Mouse (Mus musculus) liver, embryonic 13.5 days (tissue): Measurements from ENCODE around the gene 1700025G04Rik. TPM values are rescaled to one million over a fixed set of nuclear protein-coding genes. Genes with fewer than 3 reads are reported as not detected.

Source experiments
- ATAC-seq: fragments of 200-750 bp; cut with Nextera tagmentation; 2 replicates; pipeline ENCODE4 v1.8.0; 2017; ENCODE audit warnings: low read depth, mild to moderate bottlenecking, moderate number of reproducible peaks, moderate library complexity
- DNase-seq: peaks from one replicate; pipeline ENCODE4 v3.0.0; 2022
- H3K27ac ChIP-seq: fragments of 300-500 bp; sonication (generic); 2 replicates; pipeline ENCODE4 v1.5.1; 2015; ENCODE audit warnings: moderate library complexity, mild to moderate bottlenecking, inconsistent platforms
- H3K27me3 ChIP-seq: fragments of 300-500 bp; sonication (generic); 2 replicates; pipeline ENCODE4 v1.6.1; 2015; ENCODE audit warnings: mild to moderate bottlenecking, inconsistent platforms
- H3K36me3 ChIP-seq: fragments of 300-500 bp; sonication (generic); 2 replicates; pipeline ENCODE4 v1.6.1; 2015; ENCODE audit warnings: mild to moderate bottlenecking, inconsistent platforms
- H3K4me1 ChIP-seq: fragments of 300-500 bp; sonication (generic); replicated peaks from 2 replicates; pipeline ENCODE4 v1.6.1; 2015; ENCODE audit warnings: inconsistent platforms
- H3K4me2 ChIP-seq: fragments of 300-500 bp; sonication (generic); 2 replicates; pipeline ENCODE4 v1.6.1; 2015; ENCODE audit warnings: inconsistent platforms, mild to moderate bottlenecking, moderate library complexity
- H3K4me3 ChIP-seq: fragments of 300-500 bp; sonication (generic); replicated peaks from 2 replicates; pipeline ENCODE4 v1.5.1; 2015; ENCODE audit warnings: mild to moderate bottlenecking, inconsistent platforms
- H3K9ac ChIP-seq: fragments of 300-500 bp; sonication (generic); 2 replicates; pipeline ENCODE4 v1.6.1; 2015; ENCODE audit warnings: mild to moderate bottlenecking, inconsistent platforms
- H3K9me3 ChIP-seq: fragments of 300-500 bp; sonication (generic); replicated peaks from 2 replicates; pipeline ENCODE4 v1.6.1; 2016; ENCODE audit warnings: inconsistent platforms
- WGBS: fragments of 180-500 bp; shearing (Covaris S2); methylation state at CpG from one replicate; pipeline ENCODE4 v1.1.7; 2015; ENCODE audit not compliant: insufficient replicate concordance; 5-methylcytosine and 5-hydroxymethylcytosine counted together
- polyA plus RNA-seq: library from polyadenylated mRNA; unstranded; fragments of >200 nt; fragmentation: Nextera tagmentation; extraction: Ambion mirVana; gene quantifications from 2 replicates; pipeline ENCODE4 v1.2.1, GENCODE M21; 2015

1700025G04Rik gene
- polyA plus RNA-seq, 1 experiment from 2014 or later, result 1.8 TPM

DNA sequence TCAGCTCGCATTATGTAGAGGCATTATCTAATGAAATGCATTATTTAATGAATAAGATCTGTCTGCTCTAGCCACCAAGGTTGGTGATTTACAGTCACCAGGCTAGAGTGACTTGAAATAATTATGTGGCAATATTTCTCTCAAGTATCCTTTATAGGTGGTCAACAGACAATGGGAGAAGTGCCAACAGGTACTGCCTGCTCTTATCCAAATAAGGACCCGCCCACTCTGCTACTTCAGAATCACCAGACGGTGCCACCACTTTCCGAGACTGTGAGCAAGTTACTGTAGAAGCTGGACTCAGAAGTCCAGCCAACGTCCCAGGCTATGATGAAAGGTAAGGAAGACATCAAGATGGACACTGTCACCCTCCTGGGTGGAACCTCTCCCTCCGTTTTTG is 156.3 kb downstream of the 1700025G04Rik start:
- no peak for DNase-seq
- Histone ChIP-seq H3K4me3 (no peak overlapping the region), H3K4me2 (no peak overlapping the region), H3K36me3 (no peaks in the 10 kb centered on the region), H3K4me1 (no peaks in the 10 kb centered on the region), H3K9ac (no peak overlapping the region), H3K9me3 (no peaks in the 10 kb centered on the region), H3K27ac (no peak overlapping the region), H3K27me3 (no peaks in the 10 kb centered on the region)
- WGBS, result 67% methylated on average over 6 of the region's 6 CpGs
- ATAC-seq, result no peak

DNA sequence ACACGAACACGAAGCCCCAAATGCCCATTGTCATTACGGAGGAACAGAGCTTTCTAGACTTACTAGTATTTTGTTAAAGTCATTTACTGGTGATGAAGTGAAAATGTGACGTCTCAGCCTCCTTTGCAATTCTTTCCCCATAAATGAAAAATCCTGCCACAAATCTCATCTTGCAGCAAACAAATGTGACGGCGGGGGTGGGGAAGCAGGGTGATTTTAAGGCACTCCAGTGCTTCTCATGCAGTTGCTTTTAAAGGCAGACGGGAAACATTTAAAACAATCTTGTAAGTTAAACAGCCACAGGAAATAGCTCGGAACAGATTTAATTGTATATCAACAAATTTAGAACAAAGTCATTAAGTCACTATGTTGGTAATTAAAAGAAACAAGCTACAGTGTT is 163.1 kb downstream of the 1700025G04Rik start:
- WGBS, result 59% methylated on average over 8 of the region's 8 CpGs
- H3K9me3 ChIP-seq, result no peaks in the 10 kb centered on the region
- H3K27ac ChIP-seq, result no peak overlapping the region
- H3K4me3 ChIP-seq, result no peak overlapping the region
- no peak for ATAC-seq
- H3K36me3 ChIP-seq, result no peaks in the 10 kb centered on the region
- H3K4me2 ChIP-seq, result no peak overlapping the region
- no peak overlapping the region for H3K9ac ChIP-seq
- peaks cover 4% of the 10 kb centered on the region; the same call in 1 of the 2 replicates for H3K4me1 ChIP-seq
- DNase-seq, result no peak
- no peaks in the 10 kb centered on the region for H3K27me3 ChIP-seq

DNA sequence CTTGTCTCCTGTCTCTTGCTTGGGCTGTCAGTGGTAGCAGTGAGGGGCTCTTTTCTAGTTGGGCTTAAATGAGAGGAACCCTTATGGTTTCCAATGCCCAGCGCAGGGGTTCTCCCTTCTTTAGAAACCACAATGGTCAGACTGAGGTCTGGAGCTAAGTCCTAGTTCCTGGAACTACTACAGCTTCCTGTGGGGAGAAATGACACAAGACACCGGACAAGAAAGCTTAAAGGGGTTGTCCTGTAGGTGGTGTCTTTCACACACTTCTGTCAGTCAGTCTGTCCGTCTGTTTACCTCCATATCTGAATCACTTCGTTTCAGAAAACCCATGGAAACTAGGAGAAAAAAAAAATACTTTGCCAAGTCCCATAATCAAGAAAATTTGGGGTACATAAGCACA is 163.8 kb downstream of the 1700025G04Rik start:
- WGBS, result 14% methylated on average over 4 of the region's 4 CpGs
- H3K4me3 ChIP-seq, result no peak overlapping the region
- no peak for DNase-seq
- ATAC-seq, result no peak
- no peaks in the 10 kb centered on the region for H3K9me3 ChIP-seq
- no peak overlapping the region for H3K4me2 ChIP-seq
- H3K36me3 ChIP-seq, result no peaks in the 10 kb centered on the region
- H3K9ac ChIP-seq, result no peak overlapping the region
- H3K27me3 ChIP-seq, result no peaks in the 10 kb centered on the region
- H3K27ac ChIP-seq, result no peak overlapping the region
- peaks cover 4% of the 10 kb centered on the region; the same call in 1 of the 2 replicates for H3K4me1 ChIP-seq

DNA sequence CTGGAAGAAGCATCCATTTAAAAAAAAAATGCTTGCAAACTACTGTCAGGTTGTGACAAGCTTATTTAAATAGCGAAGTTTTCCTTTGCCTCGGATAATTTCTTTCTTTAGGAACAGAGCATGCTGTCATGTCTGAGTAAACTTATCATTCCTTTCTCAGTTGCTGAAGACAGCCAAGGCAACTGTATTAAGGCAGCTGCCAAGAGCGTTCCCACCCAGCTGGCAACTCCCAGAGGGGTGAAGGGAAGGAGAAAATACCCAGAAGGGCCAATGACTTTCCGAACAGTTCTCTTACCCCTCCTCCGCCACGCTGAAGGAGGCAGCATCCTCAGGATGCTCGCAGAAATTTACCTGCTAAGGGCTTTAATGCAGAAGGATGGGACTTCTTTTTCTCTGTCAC is 164.2 kb downstream of the 1700025G04Rik start:
- Histone ChIP-seq H3K36me3 (no peaks in the 10 kb centered on the region), H3K4me1 (peaks cover 4% of the 10 kb centered on the region; the same call in 1 of the 2 replicates), H3K9me3 (no peaks in the 10 kb centered on the region), H3K27me3 (no peaks in the 10 kb centered on the region), H3K27ac (no peak overlapping the region), H3K9ac (no peak overlapping the region), H3K4me3 (no peak overlapping the region), H3K4me2 (no peak overlapping the region)
- WGBS, result 75% methylated on average over 7 of the region's 7 CpGs
- ATAC-seq, result no peak
- no peak for DNase-seq

DNA sequence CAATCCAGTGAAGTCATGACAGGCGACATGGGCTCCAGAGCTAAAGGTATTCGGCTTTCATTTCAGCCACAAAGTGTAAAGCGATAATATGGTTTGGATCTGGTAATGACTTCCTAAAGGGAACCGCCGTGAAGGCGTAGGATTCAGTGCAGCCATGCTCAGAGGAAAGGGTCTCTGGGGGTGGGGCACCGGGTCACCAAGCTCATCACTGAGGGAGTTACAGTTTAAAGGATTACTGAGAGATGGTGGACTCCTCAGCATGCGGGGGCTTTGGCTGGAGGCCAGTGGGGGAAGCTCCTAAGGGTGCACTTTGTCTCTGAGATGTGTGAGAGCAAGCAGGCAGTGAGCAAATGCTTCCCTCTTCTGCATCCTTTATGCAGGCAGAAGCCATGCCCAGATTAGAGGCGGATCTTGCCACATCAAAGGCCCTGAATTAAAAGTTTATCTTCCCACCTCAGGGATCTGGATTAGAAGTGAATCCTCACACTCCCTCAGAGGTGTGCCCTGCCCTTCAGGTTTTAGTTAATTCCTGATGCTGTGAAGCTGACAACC is 171.0 kb downstream of the 1700025G04Rik start:
- Histone ChIP-seq H3K4me3 (no peak overlapping the region), H3K27me3 (no peaks in the 10 kb centered on the region), H3K9me3 (no peaks in the 10 kb centered on the region), H3K4me1 (no peaks in the 10 kb centered on the region), H3K4me2 (no peak overlapping the region), H3K27ac (no peak overlapping the region), H3K9ac (no peak overlapping the region), H3K36me3 (no peaks in the 10 kb centered on the region)
- DNase-seq (no peak), ATAC-seq (no peak)
- WGBS, result 68% methylated on average over 9 of the region's 9 CpGs

DNA sequence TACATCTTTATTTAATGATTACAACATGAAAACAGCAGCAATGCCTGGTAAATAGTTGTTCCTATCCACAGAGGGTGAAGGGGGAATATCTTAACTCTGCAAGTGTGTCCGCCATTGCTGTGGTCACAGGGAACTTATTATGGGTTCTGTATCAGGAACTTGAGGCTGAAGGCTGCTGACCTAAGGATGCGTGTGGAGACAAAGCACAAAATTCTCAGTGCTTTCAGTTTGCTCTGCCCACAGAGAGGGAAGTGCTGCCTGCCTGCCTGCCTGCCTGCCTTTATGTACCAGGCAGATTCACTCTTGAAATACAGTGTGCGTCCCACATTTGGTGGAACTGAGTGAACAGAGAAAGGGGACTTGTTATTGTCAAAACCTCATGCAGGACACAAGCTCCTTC is 172.2 kb downstream of the 1700025G04Rik start:
- Histone ChIP-seq H3K4me3 (no peak overlapping the region), H3K9ac (no peak overlapping the region), H3K4me1 (no peaks in the 10 kb centered on the region), H3K27ac (no peak overlapping the region), H3K4me2 (no peak overlapping the region), H3K9me3 (no peaks in the 10 kb centered on the region), H3K27me3 (no peaks in the 10 kb centered on the region), H3K36me3 (no peaks in the 10 kb centered on the region)
- no peak for ATAC-seq
- 51% methylated on average over 3 of the region's 3 CpGs for WGBS
- DNase-seq, result no peak

DNA sequence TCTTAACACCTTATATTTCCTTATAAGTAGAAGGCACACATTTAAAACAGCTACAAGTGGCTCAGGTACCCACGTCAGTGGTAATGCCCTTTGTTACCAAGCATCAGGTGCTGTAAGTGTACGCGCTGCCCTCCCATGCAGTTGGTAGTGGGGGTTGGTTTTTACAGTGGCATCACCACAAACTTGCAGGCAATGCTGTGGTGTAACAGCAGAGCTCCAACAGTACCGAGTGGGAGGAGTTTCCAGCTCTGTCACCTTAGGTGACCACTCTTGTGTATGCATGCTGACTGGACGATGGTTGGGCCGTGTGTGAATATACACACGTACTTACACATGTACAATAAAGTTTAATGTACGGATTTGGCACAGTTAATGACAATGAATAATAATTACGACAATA is 175.4 kb downstream of the 1700025G04Rik start:
- no peaks in the 10 kb centered on the region for H3K36me3 ChIP-seq
- no peaks in the 10 kb centered on the region for H3K9me3 ChIP-seq
- H3K27ac ChIP-seq, result no peak overlapping the region
- WGBS, result 75% methylated on average over 9 of the region's 9 CpGs
- H3K4me2 ChIP-seq, result no peak overlapping the region
- no peak overlapping the region for H3K9ac ChIP-seq
- DNase-seq, result no peak
- no peak overlapping the region for H3K4me3 ChIP-seq
- no peak for ATAC-seq
- H3K27me3 ChIP-seq, result no peaks in the 10 kb centered on the region
- H3K4me1 ChIP-seq, result no peaks in the 10 kb centered on the region

DNA sequence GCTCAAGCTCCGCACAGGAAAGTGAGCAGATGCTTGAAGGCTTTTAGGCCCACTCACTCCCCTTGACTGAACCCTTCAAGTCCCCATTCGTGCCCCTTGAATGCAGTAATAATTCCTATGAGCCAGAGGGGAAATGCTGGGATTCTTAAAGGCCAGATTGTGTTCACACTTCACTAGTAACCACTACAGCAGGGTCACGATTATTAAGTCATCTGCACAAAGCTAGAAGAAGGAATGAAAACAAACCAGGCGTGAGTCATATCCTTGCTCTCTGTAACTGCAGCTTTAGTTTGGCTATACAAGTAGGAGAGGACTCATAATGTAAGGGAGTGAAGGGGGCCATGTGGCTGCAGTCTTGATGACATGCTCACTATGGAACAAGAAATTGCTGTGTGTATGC is 182.9 kb downstream of the 1700025G04Rik start:
- H3K27me3 ChIP-seq, result no peaks in the 10 kb centered on the region
- no peak overlapping the region for H3K27ac ChIP-seq
- H3K36me3 ChIP-seq, result no peaks in the 10 kb centered on the region
- H3K4me3 ChIP-seq, result no peak overlapping the region
- no peaks in the 10 kb centered on the region for H3K4me1 ChIP-seq
- no peak overlapping the region for H3K9ac ChIP-seq
- no peaks in the 10 kb centered on the region for H3K9me3 ChIP-seq
- no peak for ATAC-seq
- WGBS, result 54% methylated on average over 4 of the region's 4 CpGs
- H3K4me2 ChIP-seq, result no peak overlapping the region
- DNase-seq, result no peak

DNA sequence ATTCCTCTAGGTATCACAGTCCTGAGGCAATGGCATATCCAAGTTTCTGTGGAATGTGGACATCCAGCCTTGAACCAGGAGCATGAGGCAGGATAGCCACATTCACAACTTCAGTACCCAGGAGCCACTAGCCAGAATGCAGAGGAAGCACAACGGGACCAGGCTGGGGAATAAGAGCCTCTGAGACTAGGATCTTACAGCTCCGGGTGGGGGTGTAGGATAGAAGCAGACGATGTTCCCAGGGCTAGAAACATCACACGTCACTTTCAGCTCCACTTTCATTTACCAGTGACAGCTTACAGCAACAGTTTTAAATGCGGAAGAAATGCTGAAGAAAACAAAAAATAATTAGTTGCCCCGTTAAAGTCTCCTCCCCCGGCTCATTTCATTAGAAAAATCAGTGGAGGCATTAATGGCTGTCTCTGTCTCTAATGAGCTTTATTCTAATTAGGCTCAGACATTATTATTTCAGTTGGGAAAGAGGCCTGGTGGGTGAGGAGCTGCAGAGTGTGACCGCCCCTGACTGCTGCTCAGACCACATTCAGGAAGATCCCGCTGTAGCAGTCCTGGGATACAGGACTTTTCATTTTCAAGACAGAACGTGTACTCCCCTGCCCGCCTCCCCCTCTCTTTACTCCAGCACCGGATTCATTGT is 189.1 kb downstream of the 1700025G04Rik start:
- no peak overlapping the region for H3K9ac ChIP-seq
- no peaks in the 10 kb centered on the region for H3K9me3 ChIP-seq
- no peak overlapping the region for H3K4me2 ChIP-seq
- no peaks in the 10 kb centered on the region for H3K36me3 ChIP-seq
- DNase-seq, result no peak
- WGBS, result 71% methylated on average over 12 of the region's 12 CpGs
- H3K27ac ChIP-seq, result no peak overlapping the region
- no peaks in the 10 kb centered on the region for H3K27me3 ChIP-seq
- H3K4me1 ChIP-seq, result no peaks in the 10 kb centered on the region
- no peak for ATAC-seq
- H3K4me3 ChIP-seq, result no peak overlapping the region

DNA sequence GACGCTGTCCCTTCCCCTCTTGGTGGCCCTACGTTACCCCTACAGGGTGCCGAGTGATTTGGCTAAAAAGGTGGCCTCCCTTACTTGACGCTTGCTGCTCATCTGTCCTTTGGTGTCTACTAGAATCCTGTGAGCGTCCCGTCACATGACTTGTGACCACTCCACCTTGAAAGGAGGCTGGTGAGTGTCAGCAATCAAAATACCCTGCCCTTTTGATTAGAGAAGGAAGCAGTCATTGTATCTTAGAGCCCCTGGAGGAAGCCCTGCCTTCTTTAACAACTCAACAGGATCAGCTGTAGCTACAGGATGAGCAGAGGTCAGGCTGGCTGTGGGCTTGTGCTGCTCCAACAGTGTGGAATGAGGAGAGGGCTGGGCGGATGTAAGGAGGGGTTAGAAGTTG is 190.0 kb downstream of the 1700025G04Rik start:
- Histone ChIP-seq H3K4me2 (no peak overlapping the region), H3K4me1 (no peaks in the 10 kb centered on the region), H3K27me3 (no peaks in the 10 kb centered on the region), H3K9ac (no peak overlapping the region), H3K27ac (no peak overlapping the region), H3K4me3 (no peak overlapping the region), H3K36me3 (no peaks in the 10 kb centered on the region), H3K9me3 (no peaks in the 10 kb centered on the region)
- DNase-seq (no peak), ATAC-seq (no peak)
- 66% methylated on average over 7 of the region's 7 CpGs for WGBS

DNA sequence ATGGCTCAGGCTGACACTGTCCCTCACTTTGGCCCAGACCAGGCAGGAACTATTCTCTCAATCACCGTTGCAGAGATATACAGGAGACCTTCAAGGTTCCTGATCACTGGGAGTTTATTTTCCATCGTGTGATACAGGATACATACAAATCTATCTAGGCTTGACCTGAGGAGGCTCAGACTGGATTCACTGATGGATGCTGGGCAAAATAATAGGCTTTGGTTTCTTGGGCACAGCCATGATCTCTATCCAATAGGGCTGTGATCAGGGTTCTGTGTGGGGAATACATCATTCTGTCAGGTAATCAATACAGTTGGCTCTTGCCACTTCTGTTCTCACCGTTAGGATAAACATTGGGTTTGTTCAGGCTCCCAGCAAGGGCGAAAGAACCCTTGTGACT is 194.5 kb downstream of the 1700025G04Rik start:
- Histone ChIP-seq H3K4me1 (no peaks in the 10 kb centered on the region), H3K36me3 (no peaks in the 10 kb centered on the region), H3K4me2 (no peak overlapping the region), H3K27ac (no peak overlapping the region), H3K9me3 (no peaks in the 10 kb centered on the region), H3K27me3 (no peaks in the 10 kb centered on the region), H3K4me3 (no peak overlapping the region), H3K9ac (no peak overlapping the region)
- DNase-seq, result no peak
- 50% methylated on average over 4 of the region's 4 CpGs for WGBS
- no peak for ATAC-seq

DNA sequence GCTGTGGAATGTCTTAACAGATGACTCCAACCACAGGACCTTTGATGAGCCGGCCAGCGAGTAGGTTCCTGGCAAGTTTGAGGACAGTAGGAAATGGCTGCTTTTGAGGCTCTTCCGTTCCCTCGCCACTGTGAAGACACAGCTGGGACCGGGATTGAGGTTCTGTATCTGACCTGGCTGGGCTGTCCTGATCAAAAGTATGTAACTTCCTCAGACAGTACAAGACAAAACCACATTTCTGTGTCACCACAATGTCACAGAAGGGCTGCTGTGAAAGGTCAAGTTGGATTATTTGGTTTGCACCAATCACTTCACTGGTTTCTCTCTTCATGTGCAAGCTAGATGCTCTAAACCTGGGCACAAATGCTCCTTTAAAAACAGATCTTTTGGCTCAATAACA is 195.9 kb downstream of the 1700025G04Rik start:
- no peak overlapping the region for H3K9ac ChIP-seq
- H3K9me3 ChIP-seq, result no peaks in the 10 kb centered on the region
- no peaks in the 10 kb centered on the region for H3K27me3 ChIP-seq
- H3K4me3 ChIP-seq, result no peak overlapping the region
- no peaks in the 10 kb centered on the region for H3K36me3 ChIP-seq
- H3K4me1 ChIP-seq, result no peaks in the 10 kb centered on the region
- no peak for ATAC-seq
- H3K27ac ChIP-seq, result no peak overlapping the region
- 26% methylated on average over 5 of the region's 5 CpGs for WGBS
- DNase-seq, result no peak
- H3K4me2 ChIP-seq, result no peak overlapping the region
